Mouse (Mus musculus) ES-E14 (cell line): ENCODE measurements around the gene Plekhm2.

Source experiments
- CHD2 ChIP-seq: IDR thresholded peaks from 2 replicates; pipeline ENCODE4 v1.6.1; 2014; ENCODE audit warnings: mild to moderate bottlenecking, low read depth, low read length, inconsistent platforms
- ZC3H11A ChIP-seq: IDR thresholded peaks from 2 replicates; pipeline ENCODE4 v1.6.1; 2012; ENCODE audit warnings: low read depth, mild to moderate bottlenecking, inconsistent platforms, low read length, borderline replicate concordance
- ZNF384 ChIP-seq: IDR thresholded peaks from 2 replicates; pipeline ENCODE4 v1.6.1; 2012; ENCODE audit warnings: low read depth, low read length, inconsistent platforms

GRCm38 (mm10) chr4:141647187-141647586 lies 17.5 kb downstream of the Plekhm2 start:
- no peak for TF ChIP-seq ZNF384
- TF ChIP-seq ZC3H11A, result no peak
- TF ChIP-seq CHD2, result no peak
